Mouse (Mus musculus): ENCODE data around the gene Zfp568.

The Zfp568 gene

GRCm38 (mm10) chr7:29987551-29987950 is 3.8 kb downstream of the Zfp568 start:
- intact Hi-C loops (cut with DNase I) = no loop called here

DNA sequence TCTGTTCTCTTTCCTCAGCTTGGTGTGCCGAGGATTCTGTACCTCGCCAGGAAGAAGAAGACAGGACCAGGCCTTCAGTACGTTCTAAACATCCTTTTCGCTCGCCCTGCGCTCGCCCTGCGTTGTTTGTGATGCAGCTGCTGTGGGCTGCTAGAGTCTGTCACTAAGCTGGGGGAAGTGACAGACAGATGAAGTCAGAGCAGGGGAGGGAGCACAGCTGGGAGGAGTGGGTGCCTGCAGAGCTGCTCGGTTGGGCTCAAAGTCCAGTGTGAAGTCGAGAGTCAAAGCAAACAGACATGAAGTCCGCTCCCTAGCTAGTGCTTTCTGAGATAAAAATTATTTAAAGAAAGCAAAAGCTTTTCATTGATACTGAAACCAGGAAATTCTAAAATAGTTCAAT is 5.3 kb downstream of the Zfp568 start:
- intact Hi-C loops (cut with DNase I) = no loop called here

DNA sequence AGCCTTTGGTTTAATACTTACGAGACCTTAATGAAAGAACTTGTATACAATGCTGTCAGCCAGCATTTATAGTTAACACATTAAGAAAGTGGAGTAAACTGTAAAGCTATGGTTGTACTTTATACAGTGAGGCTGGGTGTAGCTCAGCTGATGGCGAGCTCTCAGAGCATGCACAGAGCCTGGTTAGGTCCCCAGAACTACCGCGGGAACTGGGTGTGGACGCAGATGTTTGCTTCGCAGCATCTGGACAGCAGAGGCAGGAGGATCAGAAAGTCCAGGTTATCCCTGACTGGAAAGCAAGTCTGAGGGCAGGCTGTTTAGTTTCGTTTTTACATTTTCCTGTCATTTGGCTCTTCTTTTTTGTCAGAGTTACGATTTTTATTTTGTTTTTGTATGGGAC is 8.9 kb downstream of the Zfp568 start:
- intact Hi-C loops (cut with DNase I) = no loop called here

- intact Hi-C loops (cut with DNase I) = no loop called here
Observed at GRCm38 (mm10) chr7:29993340-29993739, 9.6 kb downstream of the Zfp568 start.

- intact Hi-C loops (cut with DNase I) = no loop called here
Observed at GRCm38 (mm10) chr7:29995134-29995533, 11.4 kb downstream of the Zfp568 start.

- intact Hi-C loops (cut with DNase I) = no loop called here
Observed at GRCm38 (mm10) chr7:30000601-30001000, 16.8 kb downstream of the Zfp568 start.

GRCm38 (mm10) chr7:30007601-30008000 is 23.8 kb downstream of the Zfp568 start:
- intact Hi-C loops (cut with DNase I) = no loop called here

DNA sequence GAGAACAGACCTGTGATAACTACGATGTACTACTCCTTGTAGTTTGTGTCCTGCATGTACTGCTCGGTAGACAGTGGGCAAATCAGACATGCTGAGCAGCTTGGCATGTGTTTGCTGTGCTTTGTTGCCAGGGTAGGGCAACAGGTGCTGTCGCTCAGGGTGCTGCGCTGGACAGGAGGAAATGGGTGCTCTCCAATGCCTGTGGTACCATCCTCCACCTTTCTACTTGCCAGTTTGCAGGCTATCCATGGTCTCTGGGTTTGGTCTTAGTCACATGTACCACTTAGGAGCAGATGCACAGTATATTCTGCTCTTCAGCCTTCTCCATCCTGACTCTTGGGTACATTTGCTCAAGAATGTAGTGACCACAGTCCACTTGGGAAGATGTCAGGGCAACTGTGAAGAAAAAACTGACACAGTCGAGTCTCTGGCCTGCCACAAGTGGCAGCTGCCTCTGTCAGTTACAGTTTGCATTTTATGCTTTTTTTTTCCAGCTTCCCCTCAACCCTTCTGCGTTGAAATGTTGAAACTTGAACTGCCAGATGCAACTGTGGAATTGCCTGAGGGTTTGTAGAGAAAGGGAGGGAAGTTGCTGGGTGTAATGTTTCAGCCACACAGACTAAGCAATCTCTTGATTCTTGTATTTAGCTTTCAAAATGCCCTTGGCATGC is 24.4 kb downstream of the Zfp568 start:
- intact Hi-C loops (cut with DNase I) = no loop called here

GRCm38 (mm10) chr7:30009321-30010085 is 25.7 kb downstream of the Zfp568 start:
- intact Hi-C loops (cut with DNase I) = no loop called here

DNA sequence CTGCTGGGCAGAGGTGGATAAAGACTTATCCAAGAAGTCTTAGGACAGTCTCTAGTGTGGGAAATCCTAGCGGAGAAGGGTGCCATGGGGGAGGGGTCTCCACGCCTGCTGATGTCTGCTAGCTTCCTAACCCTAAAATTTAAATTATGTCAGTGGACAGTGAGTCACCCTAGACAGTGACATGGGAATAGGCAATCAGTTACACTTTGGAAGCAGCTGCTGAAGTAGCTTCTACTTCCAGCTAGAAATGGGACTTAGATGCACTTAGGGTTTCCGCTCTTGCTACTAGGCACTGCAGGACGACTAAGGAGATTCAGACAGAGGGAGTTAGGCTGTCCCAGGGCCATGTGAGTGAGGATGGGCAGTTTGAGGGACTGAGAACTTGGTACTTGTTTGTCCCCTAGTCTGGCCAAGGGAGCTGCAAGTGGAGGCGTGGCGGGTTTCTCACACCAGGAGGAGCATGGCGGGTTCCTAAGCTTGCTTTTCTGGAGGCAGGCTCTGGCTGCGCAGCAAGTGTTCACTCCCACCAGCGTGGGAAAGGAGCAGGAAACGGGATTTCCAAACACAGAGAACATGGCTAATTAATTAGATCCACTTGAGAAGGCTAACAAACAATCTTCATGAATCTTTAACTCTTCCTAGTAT is 26.9 kb downstream of the Zfp568 start:
- intact Hi-C loops (cut with DNase I) = no loop called here

- intact Hi-C loops (cut with DNase I) = no loop called here
Observed at GRCm38 (mm10) chr7:30012956-30013363, 29.2 kb downstream of the Zfp568 start.

DNA sequence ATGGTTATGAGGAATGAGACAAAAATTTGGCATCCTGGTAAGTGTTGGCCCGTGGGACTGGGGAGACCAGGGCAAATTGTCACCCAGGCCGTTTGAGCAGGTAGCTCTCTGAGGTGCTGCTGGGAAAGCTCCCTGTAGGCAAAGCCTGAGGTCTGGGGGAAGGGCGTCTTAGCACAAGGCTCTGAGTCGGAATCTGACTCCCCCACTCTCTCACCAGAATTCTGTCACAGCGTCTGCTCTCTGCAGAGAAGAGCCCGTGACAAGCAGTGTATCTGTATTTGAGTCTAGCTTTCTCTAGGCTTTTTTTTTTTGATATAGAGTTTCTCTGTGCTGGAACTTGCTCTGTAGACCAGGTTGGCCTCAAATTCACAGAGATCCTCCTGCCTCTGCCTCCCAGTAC is 33.5 kb downstream of the Zfp568 start:
- intact Hi-C loops (cut with DNase I) = no loop called here

GRCm38 (mm10) chr7:30019543-30019942 is 35.8 kb downstream of the Zfp568 start:
- intact Hi-C loops (cut with DNase I) = no loop called here

DNA sequence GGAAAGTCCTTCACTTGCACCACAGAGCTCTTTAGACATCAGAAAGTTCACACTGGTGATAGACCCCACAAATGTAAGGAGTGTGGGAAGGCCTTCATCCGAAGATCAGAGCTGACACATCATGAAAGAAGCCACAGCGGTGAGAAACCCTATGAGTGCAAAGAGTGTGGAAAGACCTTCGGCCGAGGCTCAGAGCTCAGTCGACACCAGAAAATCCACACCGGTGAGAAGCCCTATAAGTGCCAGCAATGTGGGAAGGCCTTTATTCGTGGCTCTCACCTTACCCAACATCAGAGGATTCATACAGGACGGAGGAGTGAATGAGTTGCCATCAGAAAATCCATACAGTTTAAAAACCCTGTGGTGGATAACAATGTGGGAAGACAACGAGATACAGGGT is 39.6 kb downstream of the Zfp568 start:
- intact Hi-C loops (cut with DNase I) = no loop called here

- intact Hi-C loops (cut with DNase I) = no loop called here
Observed at GRCm38 (mm10) chr7:30023800-30024199, 40.0 kb downstream of the Zfp568 start.

DNA sequence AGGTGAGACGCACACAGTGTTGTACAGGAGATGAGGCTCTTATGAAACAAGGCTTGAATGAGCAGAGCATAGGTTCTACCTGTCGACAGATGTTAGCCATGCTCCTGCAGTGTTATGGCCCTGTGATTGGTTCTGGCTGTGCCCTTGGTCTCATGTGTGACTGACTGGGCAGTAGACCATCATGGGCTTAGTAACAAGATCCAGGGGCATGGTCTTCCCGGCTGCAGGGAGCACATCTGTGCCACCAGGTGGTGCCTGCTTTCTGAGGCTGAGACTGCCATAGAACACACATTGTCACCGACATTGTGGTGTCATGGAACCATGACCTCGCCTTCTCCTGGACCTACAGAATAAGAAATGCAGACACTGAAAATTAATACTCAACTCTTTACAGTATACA is 41.6 kb downstream of the Zfp568 start:
- intact Hi-C loops (cut with DNase I) = no loop called here

DNA sequence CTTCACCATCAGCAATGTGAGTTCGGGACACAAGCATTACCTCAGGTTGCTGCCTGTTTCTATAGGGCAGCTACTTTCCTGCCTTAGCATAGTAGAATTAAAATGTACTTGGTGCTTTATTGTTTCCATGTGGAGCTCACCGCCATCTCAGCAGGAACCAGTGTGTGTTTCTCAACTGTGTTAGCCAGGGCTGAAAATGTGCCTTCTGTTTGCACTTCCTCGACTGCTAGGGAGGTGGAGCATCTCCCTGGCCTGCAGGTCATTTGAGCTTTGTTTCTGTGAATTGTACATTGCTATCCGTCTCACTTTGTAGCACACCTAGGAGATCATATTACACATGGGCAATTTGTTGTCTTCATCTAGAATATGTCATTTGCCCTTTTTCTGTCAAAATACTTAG is 43.6 kb downstream of the Zfp568 start:
- intact Hi-C loops (cut with DNase I) = no loop called here

DNA sequence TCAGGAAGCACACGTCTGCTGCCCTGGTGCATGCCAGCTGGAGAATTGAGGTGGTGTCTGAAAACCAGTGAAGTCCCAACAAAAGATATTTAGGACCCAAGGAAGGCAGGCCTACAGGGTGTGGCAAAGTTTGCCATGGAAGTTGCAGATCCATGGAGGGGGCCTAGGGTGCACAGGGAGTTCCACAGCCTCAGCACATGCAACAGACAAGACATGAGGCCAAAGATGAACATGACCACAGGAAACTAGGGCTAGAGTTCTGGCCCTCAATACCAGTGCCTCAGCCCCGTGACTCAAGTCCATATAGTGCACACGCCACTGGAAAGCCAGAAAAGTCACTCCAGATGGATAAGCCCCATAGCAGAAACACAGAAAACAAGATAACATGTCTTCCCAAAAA is 44.8 kb downstream of the Zfp568 start:
- intact Hi-C loops (cut with DNase I) = no loop called here

- intact Hi-C loops (cut with DNase I) = no loop called here
Observed at GRCm38 (mm10) chr7:30030677-30031076, 46.9 kb downstream of the Zfp568 start.

- intact Hi-C loops (cut with DNase I) = no loop called here
Observed at GRCm38 (mm10) chr7:30031379-30031778, 47.6 kb downstream of the Zfp568 start.

DNA sequence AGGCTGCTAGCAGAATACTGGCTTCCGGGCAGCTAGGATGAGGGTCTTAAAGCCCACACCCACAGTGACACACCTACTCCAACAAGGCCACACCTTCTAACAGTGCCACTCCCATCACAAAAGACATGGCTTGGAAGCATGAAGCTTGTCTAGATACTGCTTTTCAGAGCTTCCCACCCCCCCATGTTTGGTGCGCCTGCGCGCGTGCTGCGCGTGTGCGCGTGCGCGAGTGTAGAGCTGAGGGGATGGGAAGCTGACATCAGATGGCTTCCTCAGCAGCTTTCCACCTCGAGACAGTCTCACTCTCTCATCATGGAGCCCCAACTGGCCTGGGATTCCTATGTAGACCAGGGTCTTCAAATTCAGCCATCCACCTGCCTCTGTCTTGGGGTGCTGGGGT is 50.6 kb downstream of the Zfp568 start:
- intact Hi-C loops (cut with DNase I) = no loop called here

DNA sequence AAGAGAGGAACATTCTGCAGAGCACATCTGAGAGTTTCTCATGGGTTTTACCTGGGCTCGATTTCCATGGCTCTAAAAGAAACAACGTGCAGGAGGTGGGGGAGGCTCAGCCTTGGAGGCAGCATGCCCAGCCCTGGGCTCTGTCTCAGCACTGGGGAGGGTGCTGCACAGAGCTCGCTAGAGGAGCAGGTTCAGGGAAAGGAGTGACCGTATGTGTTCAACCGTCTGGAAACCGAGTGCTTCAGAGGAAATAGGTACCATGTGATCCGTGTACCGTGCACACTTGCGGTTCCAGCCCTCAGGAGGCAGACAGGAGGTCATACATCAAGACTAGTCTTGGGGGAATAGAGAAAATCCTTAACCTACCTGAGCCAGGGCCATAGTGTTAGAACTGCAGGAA is 60.6 kb downstream of the Zfp568 start:
- intact Hi-C loops (cut with DNase I) = no loop called here

- intact Hi-C loops (cut with DNase I) = no loop called here
Observed at GRCm38 (mm10) chr7:30048126-30048525, 64.4 kb downstream of the Zfp568 start.
